Mouse (Mus musculus): Measurements from ENCODE around the gene Ptgr2.
"Not testable (repeated sequence)": the region's sequence is repeated elsewhere in the genome, so short reads cannot be mapped to it uniquely, and the experiment has no call there.

Gene Ptgr2

DNA sequence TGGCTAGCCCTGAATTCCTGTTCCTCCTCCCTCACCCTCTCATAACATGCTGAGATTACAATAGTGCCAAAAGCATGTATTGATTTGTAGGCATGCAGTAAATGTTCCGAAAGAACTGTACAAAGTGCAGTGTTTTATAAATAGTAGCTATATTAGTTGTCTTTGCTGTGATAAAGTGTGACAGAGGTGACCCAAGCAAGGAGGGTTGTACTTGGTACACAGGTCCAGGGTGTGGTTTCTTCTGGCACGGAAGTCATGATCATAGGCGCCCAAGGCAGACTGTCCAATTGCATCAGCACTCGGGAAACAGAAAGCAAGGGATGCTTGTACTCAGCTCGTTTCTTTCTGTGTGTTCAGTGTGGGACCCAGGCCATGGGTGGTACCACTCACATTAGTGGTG, 19.1 kb downstream of the Ptgr2 start:
- in situ Hi-C loops (cut with MseI, MboI) = no loop called here

GRCm38 (mm10) chr12:84304554-84304953, 19.5 kb downstream of the Ptgr2 start:
- in situ Hi-C loops (cut with MseI, MboI) = no loop called here

DNA sequence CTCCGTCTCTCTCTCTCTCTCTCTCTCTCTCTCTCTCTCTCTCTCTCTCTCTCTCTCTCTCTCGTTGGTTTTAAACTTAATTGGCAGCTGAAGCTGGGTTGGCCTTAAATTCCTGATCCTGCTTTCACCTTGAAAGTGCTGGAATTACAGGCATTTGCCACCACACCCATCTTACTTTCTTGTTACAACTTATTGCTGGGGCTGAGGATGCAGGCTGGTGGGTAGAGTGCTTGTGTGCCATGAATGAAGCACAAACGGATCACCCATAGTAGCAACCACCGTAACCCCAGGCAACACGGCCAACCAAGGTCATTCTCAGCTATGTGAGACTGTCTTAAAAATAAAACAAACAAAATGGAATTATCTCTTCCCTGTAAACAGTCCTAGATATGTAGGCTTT, 26.3 kb downstream of the Ptgr2 start:
- in situ Hi-C loops (cut with MseI, MboI) = no loop called here

DNA sequence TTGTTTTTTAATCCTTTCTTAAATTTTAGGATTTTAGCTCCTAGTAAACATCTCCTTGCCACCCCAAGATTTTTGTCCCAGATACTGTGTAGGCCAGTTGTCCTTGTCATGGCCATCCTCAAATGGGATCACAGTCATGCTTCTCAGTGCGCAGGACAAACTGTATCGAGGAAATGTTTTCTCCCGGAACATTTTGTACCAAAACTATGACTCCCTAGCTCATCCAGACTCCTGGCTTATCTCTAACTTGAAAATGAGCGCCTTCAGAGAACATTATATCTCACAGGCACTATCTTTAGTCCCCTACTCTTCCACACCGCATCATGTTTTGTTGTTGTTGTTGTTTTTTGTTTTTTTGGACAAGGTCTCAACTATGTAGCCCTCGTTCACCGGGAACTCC, 31.0 kb downstream of the Ptgr2 start:
- in situ Hi-C loops (cut with MseI, MboI) = no loop called here

DNA sequence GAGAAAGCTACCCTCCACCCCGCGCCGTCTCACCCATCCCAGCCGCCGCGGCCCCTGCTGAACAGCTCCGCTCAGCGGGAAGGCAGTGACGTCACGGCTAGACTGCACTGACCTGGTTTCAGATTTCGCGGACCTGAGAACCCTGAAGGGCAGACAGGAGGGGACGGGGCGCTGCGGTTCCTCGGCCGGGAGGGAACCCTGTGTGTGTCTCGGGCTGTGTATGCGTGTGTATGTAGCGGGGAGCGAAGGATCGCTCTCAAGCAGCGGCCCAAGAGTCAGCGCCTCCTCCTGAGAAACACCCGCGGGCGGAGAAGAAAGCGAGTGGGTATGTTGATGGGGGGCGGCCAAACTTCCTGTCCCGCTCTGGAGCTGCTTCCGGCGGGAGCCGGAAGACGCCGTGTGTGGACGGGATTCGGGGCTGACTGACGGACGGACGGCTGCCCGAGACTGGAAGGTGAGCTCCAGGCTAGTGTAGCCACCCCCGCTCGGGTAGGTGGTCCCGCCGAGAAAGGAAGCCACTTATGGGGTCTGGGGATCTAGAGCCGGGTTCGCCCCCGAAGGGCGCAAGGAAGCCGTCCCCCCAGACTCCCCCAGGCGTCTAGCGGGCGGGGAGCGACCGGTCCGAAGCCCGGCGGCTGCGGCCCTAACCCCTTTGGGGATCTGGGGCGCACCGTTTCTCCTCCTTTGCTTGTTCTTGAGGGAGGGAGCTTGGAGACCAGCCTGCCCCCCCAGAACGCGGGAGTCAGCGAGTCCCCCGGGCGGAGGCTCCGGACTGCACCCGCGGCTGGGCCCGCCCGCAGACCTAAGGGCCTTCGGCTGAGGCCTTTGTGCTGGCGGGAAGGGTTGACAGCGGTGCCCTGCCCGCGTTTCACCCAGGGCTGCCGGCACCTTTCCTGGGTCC, 31.9 kb downstream of the Ptgr2 start, which contains the start of gene Zfp410:
Gene Zfp410, plus strand, starts transcription at position 132 of the 901 bp plus-strand sequence.
- in situ Hi-C loops (cut with MseI, MboI) = no loop called here

DNA sequence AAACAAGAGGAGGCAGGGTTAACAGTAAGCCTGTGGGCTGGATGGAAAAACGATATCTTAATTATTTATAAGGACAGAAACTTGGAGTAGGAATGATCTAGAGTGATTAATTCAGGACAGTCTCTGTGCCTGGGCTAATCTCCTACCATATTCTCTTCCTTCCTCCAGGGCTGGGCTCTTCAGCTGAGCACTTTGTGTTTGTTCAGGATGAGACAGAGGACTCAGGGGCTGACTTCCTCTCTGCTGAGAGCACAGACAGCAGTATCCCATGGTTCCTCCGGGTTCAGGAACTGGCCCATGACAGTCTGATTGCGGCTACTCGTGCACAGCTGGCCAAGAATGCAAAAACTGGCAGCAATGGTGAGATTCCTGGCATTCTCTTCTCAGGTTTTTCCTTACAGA, 42.1 kb downstream of the Ptgr2 start:
- in situ Hi-C loops (cut with MseI, MboI) = no loop called here

GRCm38 (mm10) chr12:84336963-84337625, 52.1 kb downstream of the Ptgr2 start:
- in situ Hi-C loops (cut with MseI, MboI) = no loop called here

DNA sequence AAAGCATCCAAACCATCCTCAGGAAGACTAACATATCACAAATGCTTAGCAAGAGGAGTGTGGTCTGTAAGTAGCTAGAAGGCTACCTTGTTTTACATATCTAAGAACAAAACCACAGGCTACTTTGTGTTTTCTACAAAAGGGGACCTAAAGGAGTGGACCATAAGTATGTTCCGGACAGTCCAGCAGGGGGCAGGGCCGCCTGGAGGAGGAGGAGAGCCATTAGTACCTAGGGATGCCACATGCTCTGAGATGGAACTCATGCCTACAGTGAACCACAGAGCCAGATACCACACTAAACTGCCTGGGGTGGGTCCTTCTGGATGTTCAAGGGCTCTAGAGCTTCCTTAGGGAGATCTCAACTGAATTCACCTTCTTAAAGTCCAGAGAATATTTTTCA, 62.2 kb downstream of the Ptgr2 start:
- in situ Hi-C loops (cut with MseI, MboI) = no loop called here

DNA sequence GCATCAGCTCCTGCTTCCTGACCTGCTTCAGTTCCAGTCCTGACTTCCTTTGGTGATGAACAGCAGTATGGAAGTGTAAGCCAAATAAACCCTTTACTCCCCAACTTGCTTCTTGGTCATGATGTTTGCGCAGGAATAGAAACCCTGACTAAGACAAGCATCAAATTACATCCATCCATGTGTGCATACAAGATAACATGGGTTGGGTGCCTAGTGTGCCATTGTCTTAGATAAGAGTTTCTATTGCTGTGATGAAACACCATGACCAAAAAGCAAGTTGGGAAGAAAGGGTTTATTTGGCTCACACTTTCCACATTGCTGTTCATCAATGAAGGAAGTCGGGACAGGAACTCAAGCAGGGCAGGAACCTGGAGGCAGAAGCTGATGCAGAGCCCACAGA, 73.7 kb downstream of the Ptgr2 start:
- in situ Hi-C loops (cut with MseI, MboI) = not testable (repeated sequence)

DNA sequence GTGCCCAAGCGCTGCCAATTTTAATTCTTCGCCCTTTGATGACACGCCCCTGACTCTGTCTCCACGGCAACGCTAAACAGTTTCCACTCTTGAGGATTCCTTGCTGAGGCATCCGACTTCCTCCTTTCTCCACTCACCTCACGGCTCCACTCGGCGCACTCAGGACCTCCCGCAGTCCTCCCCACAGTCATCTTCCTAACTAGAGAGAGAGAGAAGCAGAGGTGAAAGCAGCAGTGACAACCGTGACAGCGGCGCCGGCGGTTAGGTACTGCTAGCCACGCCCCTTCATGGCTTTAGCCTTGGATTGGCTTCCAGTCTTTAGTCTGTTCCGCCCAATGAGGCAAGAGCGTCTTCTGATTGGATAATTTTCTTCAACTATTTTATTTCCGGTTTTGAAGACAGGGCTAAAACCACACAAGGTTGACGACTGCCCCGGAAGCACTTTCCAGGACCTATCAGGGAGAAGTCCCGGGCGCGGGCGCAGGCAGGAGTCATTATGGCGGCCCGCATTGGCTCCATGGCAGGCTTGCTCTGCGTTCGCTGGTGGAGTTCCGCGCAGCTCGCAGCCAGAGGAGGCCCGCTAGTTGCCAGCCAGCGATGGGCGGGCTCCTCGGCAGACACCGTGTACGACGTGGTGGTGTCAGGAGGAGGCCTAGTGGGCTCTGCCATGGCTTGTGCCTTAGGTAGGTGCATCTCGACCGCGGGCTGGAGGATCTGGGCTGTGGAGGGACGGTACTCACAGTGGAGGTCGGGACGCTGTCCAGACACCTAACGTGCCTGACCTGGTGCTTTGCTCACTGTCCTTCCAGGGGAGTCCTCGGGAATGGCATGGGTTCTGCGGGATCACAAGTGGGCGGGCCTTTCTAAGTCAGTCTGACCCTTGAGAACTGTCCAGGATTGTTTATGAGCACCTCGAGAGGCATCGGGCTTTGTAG, 76.8 kb downstream of the Ptgr2 start, which contains the start of the genes Coq6 and Fam161b:
Gene Coq6, plus strand, starts transcription at position 103 of the 935 bp plus-strand sequence.
Gene Fam161b, minus strand, starts transcription at position 279 of the 935 bp plus-strand sequence.
- in situ Hi-C loops (cut with MseI, MboI) = no loop called here

DNA sequence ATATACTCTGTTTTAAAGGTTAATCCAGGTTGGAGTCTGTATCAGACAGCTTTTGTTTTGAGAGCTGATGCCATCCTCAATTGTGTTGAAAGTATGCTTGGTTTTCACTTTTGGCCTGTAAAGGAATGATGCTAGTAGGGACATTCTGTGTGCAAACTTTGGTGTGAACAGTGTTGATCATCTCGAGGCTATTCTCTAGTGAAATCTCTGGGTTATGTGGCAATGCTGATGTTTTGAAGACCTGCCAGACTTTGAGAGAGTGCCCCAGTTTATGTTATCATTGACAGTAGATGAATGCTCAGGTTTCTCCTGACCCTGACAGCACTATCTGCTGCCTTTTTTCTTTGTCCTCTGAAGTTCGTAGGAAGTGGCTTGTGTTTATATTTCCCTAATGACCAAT, 77.8 kb downstream of the Ptgr2 start:
- in situ Hi-C loops (cut with MseI, MboI) = no loop called here

GRCm38 (mm10) chr12:84364291-84364690, 79.3 kb downstream of the Ptgr2 start:
- in situ Hi-C loops (cut with MseI, MboI) = no loop called here

DNA sequence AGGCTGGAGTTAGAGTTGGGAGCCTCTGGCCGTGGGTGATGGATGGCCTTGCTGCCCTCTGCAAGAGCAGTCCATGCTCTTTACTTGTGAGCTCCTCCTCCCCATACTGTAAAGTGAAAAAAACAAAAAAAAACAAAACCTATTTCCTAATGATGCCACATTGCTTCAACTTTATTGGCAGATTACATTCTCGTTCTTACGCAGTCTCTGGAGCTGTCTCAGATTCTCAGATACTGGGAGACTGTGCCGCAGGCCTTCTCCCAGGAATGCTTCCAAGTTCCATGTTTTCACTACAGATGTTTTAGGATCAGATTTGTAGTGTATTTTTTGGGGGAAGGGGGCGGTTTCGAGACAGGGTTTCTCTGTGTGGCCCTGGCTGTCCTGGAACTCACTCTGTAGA, 80.1 kb downstream of the Ptgr2 start:
- in situ Hi-C loops (cut with MseI, MboI) = no loop called here
